Mouse (Mus musculus): ENCODE data around the gene Ip6k1.
A peak's percentile ranks its signal among the peaks of the same experiment; 100 is the strongest.

Gene Ip6k1

DNA sequence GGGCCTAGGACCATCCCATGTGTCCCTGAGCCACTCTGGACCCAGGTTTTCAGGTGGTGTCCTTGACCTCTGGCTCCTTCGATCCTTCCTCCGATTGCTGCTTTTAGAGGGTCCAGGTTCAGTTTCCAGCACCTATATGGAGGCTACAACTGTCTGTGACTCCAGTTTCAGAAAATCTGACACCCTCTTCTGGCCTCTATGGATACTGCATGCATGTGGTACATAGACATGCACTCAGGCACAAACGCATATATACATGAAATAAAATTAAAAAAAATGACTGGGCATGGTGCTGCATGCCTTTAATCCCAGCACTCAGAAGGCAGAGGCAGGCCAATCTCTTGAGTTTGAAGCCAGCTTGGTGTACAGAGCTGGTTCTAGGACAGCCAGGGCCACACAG is 25.6 kb downstream of the Ip6k1 start:
- no peak for DNase-seq (ENCODE audit: low spot score in 2 of 2)

DNA sequence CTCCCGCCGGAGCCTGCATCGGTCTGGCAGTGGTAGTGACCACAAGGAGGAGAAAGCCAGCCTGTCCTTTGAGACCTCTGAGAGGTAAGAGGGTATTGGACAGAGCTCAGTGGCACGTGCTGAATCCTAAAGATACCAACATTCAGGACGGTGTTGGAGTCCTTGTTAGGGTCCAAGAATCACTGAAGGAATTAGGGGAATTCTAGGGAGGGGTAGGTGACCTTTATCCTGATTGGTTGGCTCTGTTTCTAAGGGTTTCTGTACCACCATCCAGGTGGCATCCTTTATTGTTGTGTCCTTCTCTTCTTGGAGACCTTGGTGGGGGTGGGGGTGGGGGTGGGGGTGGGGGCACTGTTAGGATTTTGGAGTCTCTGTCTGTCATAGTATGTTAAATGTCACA is 29.8 kb downstream of the Ip6k1 start:
- no peak for DNase-seq (ENCODE audit: low spot score in 2 of 2)

DNA sequence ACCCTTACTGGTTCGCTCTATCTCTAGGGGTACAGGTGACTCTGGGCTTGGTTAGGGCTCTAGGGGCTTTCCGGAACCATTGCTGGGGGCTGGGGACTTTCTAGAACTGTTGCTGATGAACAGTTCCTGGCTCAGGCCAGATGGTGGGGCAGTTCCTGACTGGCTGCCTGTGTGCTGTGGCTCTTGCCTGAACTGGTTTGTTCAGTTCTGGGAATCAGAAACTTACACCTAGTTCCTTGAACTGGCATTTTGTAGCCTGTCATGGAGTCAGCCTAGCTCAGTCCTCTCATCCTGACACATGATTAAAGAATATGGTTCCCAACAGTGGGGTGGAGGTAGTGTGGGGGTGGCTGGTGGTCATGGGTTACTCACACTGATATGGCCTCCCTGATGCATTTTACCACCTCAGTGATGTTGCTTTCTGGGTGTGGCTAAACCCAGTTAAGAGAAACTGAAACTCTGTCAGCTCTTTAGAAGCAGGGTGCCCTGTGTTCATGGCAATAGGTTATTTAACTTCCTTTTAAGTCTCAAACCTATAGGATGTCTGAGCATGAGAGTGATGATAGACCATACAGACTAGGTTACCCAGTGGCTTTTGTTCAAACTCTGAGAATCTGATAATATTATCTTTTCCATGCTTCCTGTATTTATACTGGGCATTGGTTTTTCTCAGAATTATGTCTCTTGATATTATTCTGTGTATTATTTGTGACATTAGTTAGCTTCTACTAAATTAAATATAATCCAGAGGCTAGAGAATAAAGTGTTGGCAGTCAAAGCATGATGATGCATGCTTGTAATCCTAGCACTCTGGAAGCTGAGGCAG is 33.2 kb downstream of the Ip6k1 start:
- DNase-seq (ENCODE audit: low spot score in 2 of 2), result no peak

- no peak for DNase-seq (ENCODE audit: low spot score in 2 of 2)
These were observed 42.6 kb downstream of the Ip6k1 start for GRCm38 (mm10) chr9:108044751-108045492.

- no peak for DNase-seq (ENCODE audit: low spot score in 2 of 2)
These were observed 44.3 kb downstream of the Ip6k1 start for GRCm38 (mm10) chr9:108046582-108046981.

- DNase-seq (ENCODE audit: low spot score in 2 of 2), result no peak
These were observed 45.6 kb downstream of the Ip6k1 start for GRCm38 (mm10) chr9:108047601-108048565.

- no peak for DNase-seq (ENCODE audit: low spot score in 2 of 2)
These were observed 46.3 kb downstream of the Ip6k1 start for GRCm38 (mm10) chr9:108048566-108048955.

DNA sequence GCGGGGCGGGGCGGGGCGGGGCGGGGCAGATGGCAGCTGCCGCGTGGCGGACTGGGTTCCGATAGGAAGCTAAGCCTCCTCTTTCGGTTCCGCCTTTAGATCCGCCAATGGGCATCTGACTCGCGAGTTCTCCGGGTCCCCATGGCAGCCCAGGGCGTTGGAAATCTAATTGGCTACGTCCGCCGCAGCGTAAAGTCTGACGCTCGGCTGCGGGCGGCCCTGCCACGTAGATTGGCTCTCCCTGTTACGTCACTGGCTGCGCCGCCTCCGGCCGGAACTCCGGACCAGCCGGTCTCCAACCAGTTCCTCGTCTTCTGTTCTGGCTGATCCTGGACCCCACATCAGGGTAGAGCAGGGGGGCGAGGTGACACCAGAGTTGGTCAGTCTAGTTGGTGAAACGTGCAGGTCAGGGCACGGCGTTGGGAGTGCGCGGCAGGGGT is 46.7 kb downstream of the Ip6k1 start, which contains the start of gene Gmppb:
TSS of gene Gmppb (plus strand) at position 227 of the 440 bp plus-strand sequence.
- peak; percentile 93 to 97 for DNase-seq (ENCODE audit: low spot score in 2 of 2)

DNA sequence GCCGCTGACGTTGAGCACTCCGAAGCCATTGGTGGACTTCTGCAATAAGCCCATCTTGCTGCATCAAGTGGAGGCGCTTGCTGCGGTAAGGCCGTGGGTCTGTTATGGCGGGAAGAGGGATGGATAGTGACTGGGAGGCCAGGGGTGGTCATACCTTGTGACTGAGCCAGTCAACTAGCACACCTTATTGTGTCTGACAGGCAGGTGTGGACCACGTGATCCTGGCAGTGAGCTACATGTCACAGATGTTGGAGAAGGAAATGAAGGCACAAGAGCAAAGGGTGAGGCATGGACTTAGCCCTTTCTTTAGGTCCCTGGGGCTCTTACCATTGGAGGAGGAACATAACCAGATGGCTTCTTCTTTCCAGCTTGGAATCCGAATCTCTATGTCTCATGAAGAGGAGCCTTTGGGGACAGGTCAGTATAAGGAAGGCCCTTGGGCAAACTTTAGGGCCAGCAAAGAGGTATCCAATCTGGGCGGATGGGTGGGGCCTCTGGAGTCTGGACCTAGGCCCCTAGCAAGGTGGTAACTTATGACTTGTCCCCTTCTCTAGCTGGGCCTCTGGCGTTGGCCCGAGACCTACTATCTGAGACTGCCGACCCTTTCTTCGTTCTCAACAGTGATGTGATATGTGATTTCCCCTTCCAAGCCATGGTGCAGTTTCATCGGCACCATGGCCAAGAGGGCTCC is 47.4 kb downstream of the Ip6k1 start:
- no peak for DNase-seq (ENCODE audit: low spot score in 2 of 2)

DNA sequence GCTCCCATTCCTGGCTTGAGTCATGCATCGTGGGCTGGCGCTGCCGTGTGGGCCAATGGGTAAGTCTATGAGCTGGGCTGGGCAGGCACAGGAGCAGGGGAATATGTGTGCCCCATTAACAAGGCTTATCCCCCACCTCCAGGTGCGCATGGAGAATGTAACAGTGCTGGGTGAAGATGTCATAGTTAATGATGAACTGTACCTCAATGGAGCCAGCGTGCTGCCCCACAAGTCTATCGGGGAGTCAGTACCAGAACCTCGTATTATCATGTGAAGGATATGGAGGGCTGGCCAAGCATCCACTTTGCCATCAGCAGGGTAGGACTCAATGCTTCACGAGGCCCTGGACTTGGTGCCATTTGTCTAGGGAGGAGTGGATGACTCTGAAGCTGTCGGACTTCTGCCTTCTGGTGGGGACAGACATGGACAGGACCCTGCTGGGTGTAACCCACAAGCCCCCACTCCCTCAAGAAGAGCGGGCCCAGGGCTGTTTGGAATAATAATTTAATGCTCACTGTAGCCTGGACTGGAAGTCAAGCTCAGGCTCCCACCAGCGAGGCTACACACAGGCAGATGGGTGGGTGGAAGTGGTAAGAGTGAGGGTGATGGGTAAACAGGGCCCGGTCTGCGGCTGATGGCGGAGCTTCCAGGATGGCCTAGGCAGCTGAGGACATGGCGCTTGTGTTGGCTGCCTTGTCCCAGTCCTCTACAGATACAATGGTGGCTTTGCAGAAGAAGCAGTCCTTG is 49.1 kb downstream of the Ip6k1 start:
- DNase-seq (ENCODE audit: low spot score in 2 of 2), result no peak

GRCm38 (mm10) chr9:108051931-108052220 is 49.6 kb downstream of the Ip6k1 start:
- DNase-seq (ENCODE audit: low spot score in 2 of 2), result no peak

DNA sequence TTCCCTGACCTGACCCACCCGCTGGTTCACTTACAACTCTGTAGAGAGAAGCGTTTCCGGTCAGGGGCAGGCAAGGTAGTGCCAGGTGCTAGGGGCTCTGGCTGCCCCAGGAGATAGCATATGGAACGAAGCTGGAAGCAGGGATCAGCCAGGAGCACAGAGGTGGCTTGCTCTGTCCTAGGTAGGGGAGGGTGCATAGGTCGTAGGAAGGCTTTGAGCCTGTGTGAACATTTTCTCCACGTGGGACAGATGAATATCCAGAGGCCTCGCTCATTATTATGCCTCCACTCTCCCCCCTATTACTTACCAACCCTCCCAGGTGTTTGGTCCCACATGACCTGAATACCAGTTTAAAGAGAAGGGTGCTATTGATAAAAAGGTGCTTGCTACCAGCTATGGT is 50.1 kb downstream of the Ip6k1 start:
- DNase-seq (ENCODE audit: low spot score in 2 of 2), result no peak

DNA sequence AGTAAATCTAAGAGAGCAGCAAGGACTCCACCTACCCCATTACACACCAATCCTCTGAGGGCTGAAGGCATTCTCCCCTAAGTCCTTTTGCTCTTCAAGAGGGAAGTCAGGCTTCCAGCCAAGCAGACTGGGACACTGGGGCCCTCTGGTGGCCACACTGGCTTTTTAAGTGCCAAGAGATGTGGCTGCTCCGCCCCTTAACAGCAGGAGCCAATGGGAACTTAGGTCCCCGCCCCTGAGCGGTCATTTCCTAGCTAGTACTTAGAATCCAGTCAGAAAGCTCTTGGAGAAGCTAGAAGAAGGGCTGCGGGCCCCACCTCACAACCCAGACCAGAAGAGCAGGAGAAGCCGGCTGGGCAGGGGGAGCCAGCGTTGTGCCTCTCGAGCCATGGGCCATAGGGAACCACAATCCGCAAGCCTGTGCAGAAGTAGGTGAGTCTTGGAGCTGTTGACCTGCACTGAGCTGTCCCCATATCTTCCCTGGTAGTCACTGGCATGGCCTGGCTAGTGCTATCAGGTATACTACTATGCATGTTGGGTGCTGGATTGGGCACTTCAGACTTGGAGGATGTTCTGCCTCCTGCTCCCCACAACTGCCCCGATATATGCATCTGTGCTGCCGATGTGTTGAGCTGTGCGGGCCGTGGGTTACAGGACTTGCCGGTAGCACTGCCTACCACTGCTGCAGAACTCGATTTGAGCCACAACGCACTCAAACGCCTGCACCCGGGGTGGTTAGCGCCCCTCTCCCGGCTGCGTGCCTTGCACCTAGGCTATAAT is 50.8 kb downstream of the Ip6k1 start, which contains the start of gene Amigo3:
TSS of gene Amigo3 (plus strand) at position 275 of the 780 bp plus-strand sequence.
- peak; percentile 90 to 99 for DNase-seq (ENCODE audit: low spot score in 2 of 2)

- no peak for DNase-seq (ENCODE audit: low spot score in 2 of 2)
These were observed 51.4 kb downstream of the Ip6k1 start for GRCm38 (mm10) chr9:108053665-108054225.

DNA sequence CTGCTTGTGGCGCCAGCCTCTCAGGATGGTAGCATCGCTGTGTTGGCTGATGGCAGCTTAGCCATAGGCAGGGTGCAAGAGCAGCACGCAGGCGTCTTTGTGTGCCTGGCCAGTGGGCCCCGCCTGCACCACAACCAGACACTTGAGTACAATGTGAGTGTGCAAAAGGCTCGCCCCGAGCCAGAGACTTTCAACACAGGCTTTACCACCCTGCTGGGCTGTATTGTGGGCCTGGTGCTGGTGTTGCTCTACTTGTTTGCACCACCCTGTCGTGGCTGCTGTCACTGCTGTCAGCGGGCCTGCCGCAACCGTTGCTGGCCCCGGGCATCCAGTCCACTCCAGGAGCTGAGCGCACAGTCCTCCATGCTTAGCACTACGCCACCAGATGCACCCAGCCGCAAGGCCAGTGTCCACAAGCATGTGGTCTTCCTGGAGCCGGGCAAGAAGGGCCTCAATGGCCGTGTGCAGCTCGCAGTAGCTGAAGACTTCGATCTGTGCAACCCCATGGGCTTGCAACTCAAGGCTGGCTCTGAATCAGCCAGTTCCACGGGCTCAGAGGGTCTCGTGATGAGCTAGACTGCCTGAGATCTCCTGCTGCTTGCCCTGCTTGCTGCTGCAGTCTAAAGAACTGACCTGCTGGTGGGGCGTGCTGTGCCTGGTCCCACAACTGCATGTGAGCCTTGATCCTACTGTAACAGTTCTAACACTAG is 52.2 kb downstream of the Ip6k1 start:
- DNase-seq (ENCODE audit: low spot score in 2 of 2), result no peak

DNA sequence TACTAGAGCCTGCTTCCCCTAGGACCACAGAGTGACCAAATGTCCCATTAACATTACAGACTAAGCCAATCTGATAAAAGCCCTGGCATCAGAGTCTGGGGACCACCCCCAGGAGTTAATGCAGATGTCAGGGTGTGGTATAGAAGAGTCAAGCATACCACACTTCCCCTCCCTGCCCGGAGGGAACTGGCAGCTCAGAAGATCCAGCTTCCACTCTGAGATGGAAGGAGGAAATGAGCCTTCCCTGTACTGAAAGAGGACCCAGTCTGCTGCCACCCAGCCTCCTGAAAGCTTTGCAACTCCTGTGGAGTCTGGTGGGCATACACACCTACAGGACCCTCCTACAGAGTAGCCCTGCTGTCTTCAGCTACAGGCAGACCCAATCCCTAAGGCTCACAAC is 52.8 kb downstream of the Ip6k1 start:
- DNase-seq (ENCODE audit: low spot score in 2 of 2), result no peak

- DNase-seq (ENCODE audit: low spot score in 2 of 2), result no peak
These were observed 53.4 kb downstream of the Ip6k1 start for GRCm38 (mm10) chr9:108055661-108056237.

Measured in left cerebral cortex, adult 9 months (tissue).